Mouse (Mus musculus): Measurements from ENCODE around the gene Tex22.

The Tex22 gene

DNA sequence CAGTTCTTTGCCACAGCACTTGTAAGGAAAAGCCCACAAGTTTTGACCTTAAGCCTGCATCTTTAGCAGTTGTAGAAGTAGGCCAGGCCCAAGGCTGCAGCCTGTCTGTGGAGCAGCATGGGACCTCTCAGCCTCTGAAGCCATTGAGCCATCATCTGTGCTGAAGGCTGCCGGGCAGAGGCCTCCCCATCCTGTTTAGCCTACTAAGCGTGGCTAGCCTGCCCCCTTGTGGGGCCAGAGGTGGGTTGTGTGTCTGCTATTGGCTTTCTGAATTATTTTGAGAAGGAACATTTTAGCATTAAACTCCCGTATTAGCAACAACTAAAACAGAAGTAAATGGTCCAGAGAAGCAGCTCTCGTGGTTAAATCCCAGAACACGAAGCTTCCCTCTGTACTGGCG lies 28.2 kb downstream of the Tex22 start:
- DNase-seq (ENCODE audit: low read depth): peak; percentile 65

GRCm38 (mm10) chr12:113103846-113104451 lies 29.6 kb downstream of the Tex22 start:
- no peak for DNase-seq (ENCODE audit: low read depth)

- DNase-seq (ENCODE audit: low read depth): no peak
Measured at GRCm38 (mm10) chr12:113106386-113106785, 32.1 kb downstream of the Tex22 start.

- DNase-seq (ENCODE audit: low read depth): peak; percentile 77
Measured at GRCm38 (mm10) chr12:113107431-113108124, 33.3 kb downstream of the Tex22 start.

DNA sequence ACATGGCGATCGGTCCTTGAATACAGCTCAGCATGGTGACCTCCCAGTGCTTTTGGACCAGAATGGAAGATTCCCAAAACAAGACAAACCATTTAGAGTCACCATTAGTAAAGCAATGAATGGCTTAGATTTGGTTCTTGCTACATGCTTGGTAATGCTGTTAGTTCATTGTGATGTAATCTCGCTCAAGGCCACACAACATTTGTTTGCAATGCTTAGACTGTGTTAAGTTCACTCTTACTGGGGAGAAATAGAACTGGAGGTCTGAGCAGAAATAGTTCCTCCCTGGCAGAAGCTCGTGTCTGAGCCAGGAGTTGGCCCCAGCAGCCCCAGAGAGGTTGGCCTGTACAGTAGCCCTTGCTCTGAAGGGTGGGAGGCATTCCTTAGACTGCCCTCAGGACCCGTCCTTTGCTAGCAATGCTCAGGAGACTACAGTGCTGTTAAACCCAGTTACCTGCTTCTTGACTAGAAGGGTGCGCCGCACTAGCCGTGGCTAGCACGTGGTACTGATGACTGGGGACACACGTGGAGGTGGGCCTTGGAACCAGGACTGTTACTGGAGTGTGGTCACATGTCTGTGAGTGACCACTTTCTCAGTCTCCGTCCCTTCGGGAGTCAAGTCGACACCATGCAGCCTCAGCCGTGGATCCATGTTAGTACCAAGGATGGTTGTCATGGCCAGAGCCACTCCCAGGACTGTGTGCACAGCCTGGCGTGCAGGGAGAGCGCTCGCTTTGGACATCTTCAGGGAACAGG lies 34.4 kb downstream of the Tex22 start:
- no peak for DNase-seq (ENCODE audit: low read depth)

GRCm38 (mm10) chr12:113109801-113110200 lies 35.5 kb downstream of the Tex22 start:
- DNase-seq (ENCODE audit: low read depth): no peak

DNA sequence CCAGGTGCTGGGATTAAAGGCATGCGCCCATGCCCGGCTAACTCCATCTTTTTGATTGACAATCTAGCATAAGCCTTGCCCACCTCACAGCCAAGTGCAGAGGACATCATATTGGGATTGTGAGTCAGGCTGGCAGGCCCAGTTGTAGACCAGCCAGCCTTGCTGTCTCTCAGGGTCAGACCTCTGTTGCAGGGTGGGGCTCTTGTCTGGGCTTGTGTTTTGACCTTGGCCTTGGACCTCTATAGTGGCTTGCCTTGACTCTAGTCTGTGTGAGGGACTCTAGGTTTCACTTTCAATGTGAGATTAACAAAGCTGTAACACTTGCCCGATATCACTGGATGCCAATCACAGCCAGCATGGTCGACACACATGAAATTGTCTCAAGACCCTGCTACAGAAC lies 39.8 kb downstream of the Tex22 start:
- DNase-seq (ENCODE audit: low read depth): no peak

- DNase-seq (ENCODE audit: low read depth): no peak
Measured at GRCm38 (mm10) chr12:113114856-113115538, 40.7 kb downstream of the Tex22 start.

GRCm38 (mm10) chr12:113119516-113120410 lies 45.5 kb downstream of the Tex22 start:
- peak; percentile 76 for DNase-seq (ENCODE audit: low read depth)

DNA sequence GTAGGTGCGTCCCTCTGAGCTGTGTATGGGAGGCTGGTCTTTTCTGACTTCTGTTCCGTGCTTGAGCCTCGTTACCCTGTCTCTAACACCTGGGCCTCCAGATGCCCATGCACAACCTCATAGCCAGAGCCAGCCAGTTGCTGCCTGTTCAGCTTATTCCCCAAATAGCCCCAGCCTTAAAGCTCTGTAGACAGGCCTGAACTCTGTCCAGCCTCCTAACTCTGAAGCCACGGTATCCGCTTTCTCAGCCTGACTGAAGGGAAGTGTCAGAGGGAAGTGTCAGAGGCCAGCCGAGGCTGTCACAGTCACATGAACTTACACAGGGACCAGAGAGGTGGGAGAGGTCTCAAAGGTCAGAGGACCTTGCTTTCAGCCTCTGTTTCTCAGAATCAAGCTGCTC lies 50.4 kb downstream of the Tex22 start:
- DNase-seq (ENCODE audit: low read depth): no peak

DNA sequence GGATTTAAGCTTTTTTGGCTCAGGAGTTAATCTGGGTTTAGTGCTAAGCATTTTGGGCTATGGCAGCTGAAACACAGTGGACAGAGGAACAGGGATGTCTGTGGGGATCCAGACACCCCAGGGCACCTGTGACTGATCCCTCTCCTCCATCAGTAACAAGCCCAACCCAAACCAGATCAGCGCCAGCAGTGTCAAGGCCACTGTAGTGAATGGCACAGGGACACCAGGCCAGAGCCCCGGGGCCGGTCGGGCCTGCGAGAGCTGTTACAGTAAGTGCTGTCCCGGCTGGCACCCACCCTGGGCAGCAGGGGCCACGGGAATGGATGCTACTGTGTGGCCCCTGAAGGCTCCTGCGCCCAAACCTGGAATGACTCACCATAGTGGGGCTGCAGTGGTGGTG lies 56.4 kb downstream of the Tex22 start:
- no peak for DNase-seq (ENCODE audit: low read depth)

DNA sequence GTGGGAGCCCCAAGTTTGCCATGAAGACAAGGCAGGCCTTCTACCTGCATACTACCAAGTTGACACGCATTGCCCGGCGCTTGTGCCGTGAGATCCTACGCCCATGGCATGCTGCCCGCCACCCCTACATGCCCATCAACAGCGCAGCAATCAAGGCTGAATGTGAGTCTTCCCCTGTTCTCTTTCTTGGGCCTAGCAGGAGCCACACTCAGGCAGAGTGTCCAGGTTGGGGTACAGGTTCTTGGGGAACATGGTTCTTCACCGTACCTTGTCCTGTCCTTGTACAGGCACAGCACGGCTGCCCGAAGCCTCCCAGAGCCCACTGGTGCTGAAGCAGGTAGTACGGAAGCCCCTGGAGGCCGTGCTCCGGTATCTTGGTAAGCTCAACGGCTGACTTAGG lies 57.3 kb downstream of the Tex22 start:
- no peak for DNase-seq (ENCODE audit: low read depth)

GRCm38 (mm10) chr12:113132567-113132966 lies 58.3 kb downstream of the Tex22 start:
- DNase-seq (ENCODE audit: low read depth): no peak

DNA sequence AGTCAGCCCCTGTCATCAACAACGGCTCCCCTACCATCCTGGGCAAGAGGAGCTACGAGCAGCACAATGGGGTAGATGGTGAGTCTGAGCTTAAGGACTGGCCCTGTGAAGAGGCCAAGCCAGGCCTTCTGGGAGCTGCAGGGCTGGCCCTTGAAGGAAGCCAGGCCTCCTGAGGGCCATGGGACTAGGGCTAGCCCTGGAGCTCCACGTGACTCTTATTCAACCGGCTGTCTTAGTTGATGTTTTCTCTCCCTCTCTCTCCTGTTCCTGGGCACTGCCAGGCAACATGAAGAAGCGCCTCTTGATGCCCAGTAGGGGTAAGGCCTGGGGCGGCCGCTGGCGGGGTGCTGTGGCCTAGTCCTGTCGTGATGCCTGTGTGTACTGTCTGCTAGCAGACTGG lies 59.0 kb downstream of the Tex22 start:
- no peak for DNase-seq (ENCODE audit: low read depth)

- no peak for DNase-seq (ENCODE audit: low read depth)
Measured at GRCm38 (mm10) chr12:113133861-113134403, 59.6 kb downstream of the Tex22 start.

- no peak for DNase-seq (ENCODE audit: low read depth)
Measured at GRCm38 (mm10) chr12:113134502-113134901, 60.2 kb downstream of the Tex22 start.

DNA sequence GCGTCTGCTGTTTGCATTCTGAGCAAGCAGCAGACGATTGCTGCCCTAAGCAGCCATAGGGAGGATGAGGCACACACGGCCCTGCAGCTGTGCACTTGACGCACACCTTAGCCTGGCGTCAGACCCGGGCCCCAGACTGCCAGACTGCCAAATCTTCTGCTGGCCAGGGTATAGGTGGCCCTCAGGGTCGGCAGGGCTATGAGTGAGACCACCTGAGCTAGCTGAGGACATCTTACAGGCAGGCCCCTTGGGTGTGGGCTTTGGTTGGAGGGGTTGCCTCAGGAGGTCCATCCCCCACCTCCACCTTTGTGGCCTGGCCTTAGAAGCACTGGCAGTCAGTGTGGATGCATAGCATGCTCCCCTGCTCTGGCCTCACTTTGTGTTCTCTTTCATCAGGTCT lies 61.1 kb downstream of the Tex22 start:
- no peak for DNase-seq (ENCODE audit: low read depth)

- DNase-seq (ENCODE audit: low read depth): no peak
Measured at GRCm38 (mm10) chr12:113136492-113137020, 62.3 kb downstream of the Tex22 start.

DNA sequence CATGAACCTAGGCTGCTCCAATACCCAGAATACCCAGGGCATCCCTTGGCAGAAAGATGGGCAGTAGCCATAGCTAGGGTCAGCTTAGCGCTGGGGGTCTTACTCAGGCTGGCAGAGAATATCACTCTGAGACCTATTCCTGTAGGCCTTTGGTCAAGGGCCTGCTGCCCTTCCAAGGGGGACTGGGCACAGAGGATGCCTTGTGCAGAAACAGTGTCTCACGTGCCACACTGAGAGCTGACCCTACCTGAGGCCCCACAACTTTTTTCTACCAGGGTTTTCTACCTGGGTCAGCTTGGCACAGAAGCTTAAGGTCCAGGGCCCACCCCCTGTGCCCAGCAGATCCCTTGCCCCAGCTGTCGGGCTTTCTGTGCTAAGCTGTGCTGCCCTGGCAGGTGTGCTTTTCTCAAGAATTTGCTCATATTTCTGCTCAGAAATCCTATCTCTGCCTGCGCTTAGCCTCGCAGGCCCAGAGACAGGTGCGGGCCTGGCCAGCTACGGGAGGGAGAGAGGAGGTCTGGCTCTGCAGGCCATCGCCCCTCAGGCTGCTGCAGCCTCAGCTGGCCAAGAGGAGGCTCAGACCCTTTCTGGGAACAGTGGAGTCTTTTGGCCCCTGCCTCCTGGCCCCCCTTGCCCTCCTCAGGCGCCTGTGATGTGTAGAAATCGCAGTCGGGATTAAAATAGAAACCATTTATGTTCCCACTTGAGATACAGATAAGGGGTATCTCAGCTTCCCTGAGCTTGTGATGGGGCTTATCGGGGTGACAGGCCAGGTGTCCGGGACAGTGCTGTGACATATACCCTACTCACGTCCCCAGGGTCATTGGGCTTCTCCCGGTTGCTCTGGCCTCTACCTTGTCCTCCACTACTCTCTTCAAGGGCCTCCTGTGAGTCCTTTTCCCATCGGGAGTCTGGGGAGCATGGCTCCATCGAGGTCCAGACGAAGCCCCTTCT lies 63.2 kb downstream of the Tex22 start:
- no peak for DNase-seq (ENCODE audit: low read depth)

DNA sequence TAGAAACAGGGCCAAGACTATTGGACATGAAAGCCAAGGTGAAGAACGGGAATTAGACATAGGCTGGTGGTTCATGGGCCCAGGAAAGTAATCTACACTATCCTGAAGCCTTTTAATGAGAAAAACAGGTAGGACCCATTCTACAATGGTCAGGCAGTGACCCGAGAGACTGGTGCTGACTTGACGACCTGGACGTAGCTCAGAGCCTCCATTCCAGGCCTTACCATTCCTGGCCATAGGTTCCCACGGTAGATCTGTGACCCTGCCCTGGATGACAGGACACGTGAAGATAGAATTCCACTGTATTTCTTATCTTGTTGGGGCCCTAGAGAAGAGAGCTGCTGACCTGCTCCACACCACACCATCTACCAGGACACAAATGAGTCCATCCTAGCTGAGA lies 64.0 kb downstream of the Tex22 start:
- DNase-seq (ENCODE audit: low read depth): no peak
